Comparison of ENCODE assay signal across 8 mouse cellular contexts in genomic region chr16:13671685-13672385, GRCm38 (mm10). TPM values are rescaled to one million over a fixed set of nuclear protein-coding genes. Genes with fewer than 3 reads are reported as not detected.
DNase-seq lines count a peak whose midpoint lies in the region; ATAC-seq and TF ChIP-seq lines count a peak whose summit lies in the region.

TSS of gene Bfar (plus strand) at chr16:13671858.
TSS of gene 3110001I22Rik (plus strand) at chr16:13671929.

- peak within 1 kb of the TSS; percentile 77 for H3K27ac ChIP-seq in hindbrain, embryonic 14.5 days

- peak within 1 kb of the TSS; percentile 91 for H3K9ac ChIP-seq in hindbrain, embryonic 14.5 days

- CTCF ChIA-PET in Patski (lab: Charles Lee), result interaction anchor here (1.9 kb wide), 1 partner anchor 62 kb away, joined by 8 read pairs; no protein-coding TSS in a partner anchor

- peak; percentile 64 for DNase-seq in Patski (ENCODE audit: low read depth, low spot score)
- DNase-seq in cerebellum, postnatal 14 days, result peak; percentile 92 to 93
- peak; percentile 82 to 83 for DNase-seq in frontal cortex, postnatal 14 days (ENCODE audit: low spot score in 2 of 2)
- DNase-seq in hindbrain, embryonic 14.5 days (ENCODE audit: low spot score), result peak; percentile 91
- DNase-seq in layer of hippocampus, postnatal 36 days, result peak; percentile 85 to 87
- DNase-seq in lung, postnatal 36 days, result peak; percentile 94
- peak; percentile 97 for DNase-seq in retina, postnatal 1 day
- DNase-seq in urinary bladder, adult 18-20 months (ENCODE audit: low spot score in 2 of 2), result peak; percentile 68 to 84

- POLR2A ChIA-PET in Patski (lab: Charles Lee), result interaction anchor here (1.4 kb wide), 2 partner anchors 47 to 62 kb away, joined by 3 read pairs; no protein-coding TSS in a partner anchor

- H3K9me3 ChIP-seq in hindbrain, embryonic 14.5 days (ENCODE audit: control insufficient read depth, low read length), result no peaks in the 10 kb centered on the region

- H3K4me1 ChIP-seq in hindbrain, embryonic 14.5 days (replicated peaks; ENCODE audit: control insufficient read depth, insufficient read depth, low read length), result peaks cover 15% of the 10 kb centered on the region

- TF ChIP-seq CTCF in Patski (IDR thresholded peaks at IDR 0.05), result no peak

- peaks cover 7% of the 10 kb centered on the region for H3K36me3 ChIP-seq in hindbrain, embryonic 14.5 days (replicated peaks; ENCODE audit: control insufficient read depth, insufficient read depth)

- peak within 1 kb of the TSS; percentile 86 for H3K4me2 ChIP-seq in hindbrain, embryonic 14.5 days (replicated peaks)

- H3K27me3 ChIP-seq in Patski, result no peaks in the 10 kb centered on the region
- no peaks in the 10 kb centered on the region for H3K27me3 ChIP-seq in hindbrain, embryonic 14.5 days (ENCODE audit: control insufficient read depth, insufficient read depth, low read length)

- WGBS in hindbrain, embryonic 14.5 days, result under 1% methylated on average over 54 of the region's 54 CpGs

- peak; percentile 77 for ATAC-seq in Patski
- peak; percentile 95 for ATAC-seq in hindbrain, embryonic 14.5 days (ENCODE audit: low FRiP score)

- H3K4me3 ChIP-seq in hindbrain, embryonic 14.5 days (replicated peaks; ENCODE audit: low read length), result peak within 1 kb of the TSS; percentile 96

- in situ Hi-C loops in Patski (cut with MboI; ENCODE audit: low pct_unique_long_range_greater_than_20kb), result no loop called here

RNA-seq across cellular contexts. Expression of gene Bfar, which starts in this region (rescaled TPM):
- polyA plus RNA-seq in Patski (2021), result 56.5 TPM
- polyA plus RNA-seq in hindbrain, embryonic 14.5 days (2014; fragmentation: Nextera tagmentation; extraction: Ambion mirVana), result 47.8 and 50.4 TPM in 2 replicates
- 10 to 100 TPM; 37.3 to 39.8 TPM for total RNA-seq in layer of hippocampus, postnatal 36 days (2021)

RNA-seq across cellular contexts. Expression of gene 3110001I22Rik, which starts in this region (rescaled TPM):
- polyA plus RNA-seq in Patski (2021), result 5.5 TPM
- 6.9 and 7.2 TPM in 2 replicates for polyA plus RNA-seq in hindbrain, embryonic 14.5 days (2014; fragmentation: Nextera tagmentation; extraction: Ambion mirVana)
- 1 to 10 TPM; 5.4 to 6.9 TPM for total RNA-seq in layer of hippocampus, postnatal 36 days (2021)

Comparison
In these comparisons a context has a peak if more than half of its experiments do, and no peak if none do; other contexts are left out.
1. Peak in every context shown above with its lines: DNase-seq, ATAC-seq, H3K4me3 ChIP-seq and H3K27ac ChIP-seq.